Mouse (Mus musculus) MEL (cell line): Measurements from ENCODE around the gene Phf7. TPM values are rescaled to one million over a fixed set of nuclear protein-coding genes. Genes with fewer than 3 reads are reported as not detected.

Source experiments
- DNase-seq: peaks from one replicate; pipeline ENCODE4 v3.0.0; 2011; ENCODE audit warnings: low read depth, low spot score
- H3K27ac ChIP-seq: 2 replicates; pipeline ENCODE4 v1.5.1; 2012; ENCODE audit warnings: low read depth, mild to moderate bottlenecking, control low read depth, low read length, moderate library complexity; ENCODE audit not compliant: control insufficient read depth
- H3K27me3 ChIP-seq, 2 experiments: fragments of 150-350 bp in 1 of 2; sonication (generic) in 1 of 2; 2 replicates each; pipeline ENCODE4 v1.6.1; 2012; ENCODE audit warnings: low read length in 2 of 2, mild to moderate bottlenecking in 2 of 2, improper control_type of control experiment in 1 of 2, moderate library complexity in 1 of 2; ENCODE audit not compliant: insufficient read depth in 2 of 2, control insufficient read depth in 1 of 2
- H3K36me3 ChIP-seq, 2 experiments: 2 replicates each; pipeline ENCODE4 v1.6.1; 2012 to 2014; ENCODE audit warnings: low read length in 2 of 2, improper control_type of control experiment in 1 of 2, inconsistent platforms in 1 of 2, mild to moderate bottlenecking in 1 of 2; ENCODE audit not compliant: insufficient read depth in 2 of 2, control insufficient read depth in 1 of 2
- H3K4me1 ChIP-seq, 2 experiments: fragments of 150-350 bp in 1 of 2; sonication (generic) in 1 of 2; 2 replicates each; pipeline ENCODE4 v1.6.1; 2012; ENCODE audit warnings: low read length in 2 of 2, improper control_type of control experiment in 1 of 2, mild to moderate bottlenecking in 1 of 2; ENCODE audit not compliant: insufficient read depth in 2 of 2, control insufficient read depth in 1 of 2
- H3K4me3 ChIP-seq, 2 experiments: fragments of 150-350 bp in 1 of 2; sonication (generic) in 1 of 2; 2 replicates each; pipeline ENCODE4 v1.5.1; 2012; ENCODE audit warnings: low read depth in 2 of 2, low read length in 2 of 2, mild to moderate bottlenecking in 2 of 2, moderate library complexity in 2 of 2, control low read depth in 1 of 2, improper control_type of control experiment in 1 of 2; ENCODE audit not compliant: control insufficient read depth in 1 of 2, insufficient read depth in 1 of 2
- H3K79me2 ChIP-seq: 2 replicates; pipeline ENCODE4 v1.6.1; 2012; ENCODE audit warnings: mild to moderate bottlenecking, low read length, moderate library complexity; ENCODE audit not compliant: control insufficient read depth, poor library complexity, insufficient read depth
- H3K9ac ChIP-seq: 2 replicates; pipeline ENCODE4 v1.6.1; 2012; ENCODE audit warnings: low read depth, mild to moderate bottlenecking, control low read depth, low read length, moderate library complexity; ENCODE audit not compliant: control insufficient read depth, poor library complexity, severe bottlenecking
- H3K9me3 ChIP-seq: fragments of 150-350 bp; sonication (generic); replicated peaks from 2 replicates; pipeline ENCODE4 v1.6.1; 2012; ENCODE audit warnings: mild to moderate bottlenecking, low read length, improper control_type of control experiment, moderate library complexity; ENCODE audit not compliant: insufficient read depth
- BHLHE40 ChIP-seq: IDR thresholded peaks from 2 replicates; pipeline ENCODE4 v1.6.1; 2012; ENCODE audit warnings: low read depth, mild to moderate bottlenecking, inconsistent platforms, low read length, improper control_type of control experiment, borderline replicate concordance
- CHD1 ChIP-seq: IDR thresholded peaks from 2 replicates; pipeline ENCODE4 v1.6.1; 2012; ENCODE audit warnings: low read depth, mild to moderate bottlenecking, inconsistent platforms, low read length, improper control_type of control experiment
- CTCF ChIP-seq, 3 experiments: IDR thresholded peaks in 2 of 3; conservative IDR thresholded peaks in 1 of 3; 2 replicates each; pipeline ENCODE4 v1.5.1; 2011 to 2012; ENCODE audit warnings: low read length in 3 of 3, low read depth in 2 of 3, mild to moderate bottlenecking in 2 of 3, improper control_type of control experiment in 1 of 3, inconsistent platforms in 1 of 3, mixed read lengths in 1 of 3, moderate library complexity in 1 of 3; ENCODE audit not compliant: control insufficient read depth in 1 of 3, insufficient read depth in 1 of 3, poor library complexity in 1 of 3, severe bottlenecking in 1 of 3
- EP300 ChIP-seq, 2 experiments: IDR thresholded peaks; 2 replicates each; pipeline ENCODE4 v1.6.1; 2011; ENCODE audit warnings: improper control_type of control experiment in 2 of 2, low read length in 2 of 2, low read depth in 1 of 2, mild to moderate bottlenecking in 1 of 2
- ETS1 ChIP-seq: IDR thresholded peaks from 2 replicates; pipeline ENCODE4 v1.6.1; 2012; ENCODE audit warnings: low read depth, mild to moderate bottlenecking, inconsistent platforms, low read length, improper control_type of control experiment, moderate library complexity
- GABPA ChIP-seq: IDR thresholded peaks from 2 replicates; pipeline ENCODE4 v1.6.1; 2012; ENCODE audit warnings: low read depth, mild to moderate bottlenecking, inconsistent platforms, low read length, improper control_type of control experiment, moderate library complexity
- HCFC1 ChIP-seq: IDR thresholded peaks from 2 replicates; pipeline ENCODE4 v1.6.1; 2012; ENCODE audit warnings: low read depth, mild to moderate bottlenecking, inconsistent platforms, low read length, improper control_type of control experiment, moderate library complexity
- JUND ChIP-seq: IDR thresholded peaks from 2 replicates; pipeline ENCODE4 v1.6.1; 2011; ENCODE audit warnings: low read depth, mild to moderate bottlenecking, improper control_type of control experiment, low read length
- MAX ChIP-seq: IDR thresholded peaks from 2 replicates; pipeline ENCODE4 v1.6.1; 2011; ENCODE audit warnings: low read length, improper control_type of control experiment
- MEF2A ChIP-seq: IDR thresholded peaks from 2 replicates; pipeline ENCODE4 v1.6.1; 2014; ENCODE audit warnings: low read depth, mild to moderate bottlenecking, inconsistent platforms, low read length, improper control_type of control experiment; ENCODE audit not compliant: poor library complexity, insufficient replicate concordance, severe bottlenecking; ENCODE audit errors: extremely low read depth
- MYB ChIP-seq: IDR thresholded peaks from 2 replicates; pipeline ENCODE4 v1.6.1; 2011; ENCODE audit warnings: mild to moderate bottlenecking, low read depth, low read length, improper control_type of control experiment
- MYC ChIP-seq: IDR thresholded peaks from 2 replicates; pipeline ENCODE4 v1.6.1; 2011; ENCODE audit warnings: low read depth, mild to moderate bottlenecking, low read length, improper control_type of control experiment, moderate library complexity
- NRF1 ChIP-seq: IDR thresholded peaks from 2 replicates; pipeline ENCODE4 v1.6.1; 2014; ENCODE audit warnings: low read depth, mild to moderate bottlenecking, inconsistent platforms, low read length, improper control_type of control experiment, moderate library complexity; ENCODE audit not compliant: poor library complexity, insufficient read depth, severe bottlenecking
- POLR2A ChIP-seq, 2 experiments: IDR thresholded peaks; 2 replicates each; pipeline ENCODE4 v1.6.1; 2011 to 2012; ENCODE audit warnings: low read length in 2 of 2, mild to moderate bottlenecking in 2 of 2, control low read depth in 1 of 2, improper control_type of control experiment in 1 of 2, low read depth in 1 of 2, moderate library complexity in 1 of 2; ENCODE audit not compliant: control insufficient read depth in 1 of 2, insufficient read depth in 1 of 2, poor library complexity in 1 of 2
- POLR2AphosphoS5 ChIP-seq: IDR thresholded peaks from 2 replicates; pipeline ENCODE4 v1.6.1; 2012; ENCODE audit warnings: low read depth, borderline replicate concordance, mild to moderate bottlenecking, inconsistent platforms, low read length, moderate library complexity, mixed read lengths
- RCOR1 ChIP-seq: IDR thresholded peaks from 2 replicates; pipeline ENCODE4 v1.6.1; 2012; ENCODE audit warnings: low read depth, mild to moderate bottlenecking, inconsistent platforms, low read length, improper control_type of control experiment
- SMC3 ChIP-seq: IDR thresholded peaks from 2 replicates; pipeline ENCODE4 v1.6.1; 2011; ENCODE audit warnings: low read depth, low read length, improper control_type of control experiment
- TAL1 ChIP-seq: IDR thresholded peaks from 2 replicates; pipeline ENCODE4 v1.6.1; 2012; ENCODE audit warnings: mild to moderate bottlenecking, inconsistent platforms, low read length, moderate library complexity, mixed read lengths
- TBP ChIP-seq: IDR thresholded peaks from 2 replicates; pipeline ENCODE4 v1.8.0; 2011; ENCODE audit warnings: low read depth, low read length, improper control_type of control experiment
- UBTF ChIP-seq: IDR thresholded peaks from 2 replicates; pipeline ENCODE4 v1.6.1; 2012; ENCODE audit warnings: low read depth, mild to moderate bottlenecking, inconsistent platforms, low read length, improper control_type of control experiment, moderate library complexity, borderline replicate concordance; ENCODE audit not compliant: insufficient read depth
- USF1 ChIP-seq: IDR thresholded peaks from 2 replicates; pipeline ENCODE4 v1.6.1; 2014; ENCODE audit warnings: low read depth, mild to moderate bottlenecking, inconsistent platforms, low read length, improper control_type of control experiment, moderate library complexity
- USF2 ChIP-seq, 2 experiments: IDR thresholded peaks; 2 replicates each; pipeline ENCODE4 v1.6.1; 2011 to 2012; ENCODE audit warnings: improper control_type of control experiment in 2 of 2, low read length in 2 of 2, borderline replicate concordance in 1 of 2, inconsistent platforms in 1 of 2, low read depth in 1 of 2, mild to moderate bottlenecking in 1 of 2; ENCODE audit not compliant: insufficient read depth in 1 of 2
- ZC3H11A ChIP-seq: IDR thresholded peaks from 2 replicates; pipeline ENCODE4 v1.6.1; 2012; ENCODE audit warnings: low read depth, mild to moderate bottlenecking, inconsistent platforms, low read length, improper control_type of control experiment
- polyA plus RNA-seq, 2 experiments: library from polyadenylated mRNA; stranded (reverse) in 1 of 2; unstranded in 1 of 2; fragments of >175 nt in 1 of 2; fragments of >200 nt in 1 of 2; gene quantifications; 2 replicates each; pipeline versions ENCODE4 v1.2.1 to v1.2.4; 2012; ENCODE audit warnings: low replicate concordance in 2 of 2, low read depth in 1 of 2; ENCODE audit not compliant: insufficient read length in 2 of 2, insufficient read depth in 1 of 2, missing spikeins in 1 of 2
- total RNA-seq: library from RNA; depleted of rRNA; stranded (reverse); fragments of 300-350 nt; gene quantifications from 2 replicates; pipeline ENCODE4 v1.2.3, GENCODE M21; 2012

Phf7 gene
- total and polyA plus RNA-seq, 3 experiments, result 6.0 to 7.6 TPM; not detected in 1

GRCm38 (mm10) chr14:31193791-31194190 lies 57.3 kb downstream of the Phf7 start:
- Histone ChIP-seq H3K9me3 (no peaks in the 10 kb centered on the region), H3K4me1 (peaks cover 0 to 6% of the 10 kb centered on the region in 2 experiments; a peak in 2 of 4 replicates), H3K27ac (no peak overlapping the region), H3K79me2 (no peaks in the 10 kb centered on the region), H3K36me3 (peaks cover 3 to 14% of the 10 kb centered on the region in 2 experiments; a peak in 3 of 4 replicates), H3K4me3 (no peak overlapping the region), H3K9ac (no peak overlapping the region), H3K27me3 (no peaks in the 10 kb centered on the region)
- no peak for TF ChIP-seq MAX
- no peak for TF ChIP-seq NRF1
- no peak for TF ChIP-seq GABPA
- no peak for TF ChIP-seq MEF2A
- TF ChIP-seq USF2 (IDR thresholded peaks at IDR 0.05; ENCODE audit: borderline replicate concordance in 1 of 2, insufficient read depth in 1 of 2, low read depth in 1 of 2, low read length in 2 of 2), result no peak
- no peak for TF ChIP-seq TAL1
- no peak for TF ChIP-seq MYB
- TF ChIP-seq CHD1, result no peak
- TF ChIP-seq TBP, result no peak
- TF ChIP-seq HCFC1, result no peak
- TF ChIP-seq ETS1, result no peak
- no peak for TF ChIP-seq SMC3
- TF ChIP-seq POLR2AphosphoS5, result no peak
- TF ChIP-seq USF1, result no peak
- TF ChIP-seq UBTF, result no peak
- no peak for TF ChIP-seq CTCF (IDR thresholded peaks at IDR 0.05 in 2 of 3, conservative IDR thresholded peaks at IDR 0.05 in 1 of 3; ENCODE audit: control insufficient read depth in 1 of 3, insufficient read depth in 1 of 3, low read depth in 2 of 3, low read length in 3 of 3, poor library complexity in 1 of 3, severe bottlenecking in 1 of 3)
- TF ChIP-seq MYC, result no peak
- no peak for TF ChIP-seq ZC3H11A
- TF ChIP-seq EP300 (IDR thresholded peaks at IDR 0.05; ENCODE audit: low read depth in 1 of 2, low read length in 2 of 2), result no peak
- TF ChIP-seq RCOR1, result no peak
- no peak for DNase-seq

DNA sequence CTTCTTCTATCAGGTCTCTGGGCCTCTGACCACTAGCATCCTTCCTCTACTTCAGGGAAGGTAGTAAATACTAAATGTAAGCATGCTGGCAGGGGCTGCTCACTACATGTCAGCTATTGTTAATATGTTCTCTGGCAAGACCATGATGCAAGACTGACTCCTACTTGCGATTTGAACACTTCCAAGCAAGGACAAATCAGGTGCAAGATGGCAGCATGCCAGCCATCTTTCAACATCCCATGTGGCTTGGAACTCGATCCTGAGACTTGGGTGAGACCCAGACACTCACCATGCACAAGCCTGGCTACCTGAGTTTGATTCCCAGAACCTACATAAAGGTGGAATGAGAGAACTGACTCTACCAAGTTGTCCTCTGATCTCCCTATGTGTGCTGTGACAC lies 59.2 kb downstream of the Phf7 start:
- no peaks in the 10 kb centered on the region for H3K9me3 ChIP-seq
- no peak for DNase-seq
- H3K27ac ChIP-seq, result no peak overlapping the region
- no peaks in the 10 kb centered on the region for H3K27me3 ChIP-seq
- no peaks in the 10 kb centered on the region for H3K4me1 ChIP-seq
- H3K79me2 ChIP-seq, result no peaks in the 10 kb centered on the region
- no peak overlapping the region for H3K9ac ChIP-seq
- TF ChIP-seq JUND, result no peak
- no peak for TF ChIP-seq CTCF (IDR thresholded peaks at IDR 0.05 in 2 of 3, conservative IDR thresholded peaks at IDR 0.05 in 1 of 3; ENCODE audit: control insufficient read depth in 1 of 3, insufficient read depth in 1 of 3, low read depth in 2 of 3, low read length in 3 of 3, poor library complexity in 1 of 3, severe bottlenecking in 1 of 3)
- no peak for TF ChIP-seq EP300 (IDR thresholded peaks at IDR 0.05; ENCODE audit: low read depth in 1 of 2, low read length in 2 of 2)
- TF ChIP-seq SMC3, result no peak
- TF ChIP-seq ETS1, result no peak
- no peak for TF ChIP-seq BHLHE40
- TF ChIP-seq POLR2A (IDR thresholded peaks at IDR 0.05; ENCODE audit: control insufficient read depth in 1 of 2, insufficient read depth in 1 of 2, low read depth in 1 of 2, low read length in 2 of 2, poor library complexity in 1 of 2), result peak in 1 of 2 experiments; percentile 6; a peak in 1 of 4 replicates
- peaks cover 0 to 30% of the 10 kb centered on the region in 2 experiments; a peak in 2 of 4 replicates for H3K36me3 ChIP-seq
- no peak overlapping the region for H3K4me3 ChIP-seq
